Mouse (Mus musculus) kidney, adult 11 months (tissue): ENCODE measurements around the gene Hoxc11.

ENCODE experiments used
- DNase-seq: peaks from one replicate; pipeline ENCODE4 v3.0.0; 2022

The Hoxc11 gene

GRCm38 (mm10) chr15:102954192-102955006, at the start of gene Hoxc11:
TSS of gene Hoxc11 (plus strand) at chr15:102954427.
- DNase-seq: no peak

- DNase-seq: no peak
These were observed 49.3 kb upstream of the Hoxc11 start for GRCm38 (mm10) chr15:102904946-102905345.

- DNase-seq: no peak
These were observed 44.7 kb upstream of the Hoxc11 start for GRCm38 (mm10) chr15:102909536-102909935.

GRCm38 (mm10) chr15:102910038-102910437, 44.2 kb upstream of the Hoxc11 start:
- DNase-seq: no peak

- DNase-seq: no peak
These were observed 43.6 kb upstream of the Hoxc11 start for GRCm38 (mm10) chr15:102910496-102911095.

- no peak for DNase-seq
These were observed 41.1 kb upstream of the Hoxc11 start for GRCm38 (mm10) chr15:102913038-102913585.

GRCm38 (mm10) chr15:102917972-102918572, 36.2 kb upstream of the Hoxc11 start:
- DNase-seq: no peak

GRCm38 (mm10) chr15:102918611-102919265, 35.5 kb upstream of the Hoxc11 start:
- no peak for DNase-seq

- no peak for DNase-seq
These were observed 34.7 kb upstream of the Hoxc11 start for GRCm38 (mm10) chr15:102919336-102920180.

- DNase-seq: peak; percentile 54
These were observed 33.6 kb upstream of the Hoxc11 start for GRCm38 (mm10) chr15:102920619-102921018.

- DNase-seq: no peak
These were observed 32.9 kb upstream of the Hoxc11 start, which contains the start of gene Hoxc13 for GRCm38 (mm10) chr15:102921053-102922011. TSS of gene Hoxc13 (plus strand) at chr15:102921103.

GRCm38 (mm10) chr15:102922012-102922362, 32.2 kb upstream of the Hoxc11 start:
- no peak for DNase-seq

- DNase-seq: no peak
These were observed 31.4 kb upstream of the Hoxc11 start for GRCm38 (mm10) chr15:102922636-102923500.

- DNase-seq: no peak
These were observed 27.1 kb upstream of the Hoxc11 start for GRCm38 (mm10) chr15:102927032-102927645.

- no peak for DNase-seq
These were observed 22.4 kb upstream of the Hoxc11 start for GRCm38 (mm10) chr15:102931706-102932358.

GRCm38 (mm10) chr15:102934438-102934837, 19.8 kb upstream of the Hoxc11 start:
- no peak for DNase-seq

GRCm38 (mm10) chr15:102934897-102935296, 19.3 kb upstream of the Hoxc11 start:
- DNase-seq: no peak

- DNase-seq: no peak
These were observed 17.8 kb upstream of the Hoxc11 start, which contains the start of gene Hoxc12 for GRCm38 (mm10) chr15:102936279-102936972. TSS of gene Hoxc12 (plus strand) at chr15:102936757.
